Mouse (Mus musculus): ENCODE results near the gene Trappc12. TPM values are rescaled to one million over a fixed set of nuclear protein-coding genes. Genes with fewer than 3 reads are reported as not detected.

Trappc12 gene
- polyA plus RNA-seq (2012): 10.9 and 20.8 TPM in 2 replicates

DNA sequence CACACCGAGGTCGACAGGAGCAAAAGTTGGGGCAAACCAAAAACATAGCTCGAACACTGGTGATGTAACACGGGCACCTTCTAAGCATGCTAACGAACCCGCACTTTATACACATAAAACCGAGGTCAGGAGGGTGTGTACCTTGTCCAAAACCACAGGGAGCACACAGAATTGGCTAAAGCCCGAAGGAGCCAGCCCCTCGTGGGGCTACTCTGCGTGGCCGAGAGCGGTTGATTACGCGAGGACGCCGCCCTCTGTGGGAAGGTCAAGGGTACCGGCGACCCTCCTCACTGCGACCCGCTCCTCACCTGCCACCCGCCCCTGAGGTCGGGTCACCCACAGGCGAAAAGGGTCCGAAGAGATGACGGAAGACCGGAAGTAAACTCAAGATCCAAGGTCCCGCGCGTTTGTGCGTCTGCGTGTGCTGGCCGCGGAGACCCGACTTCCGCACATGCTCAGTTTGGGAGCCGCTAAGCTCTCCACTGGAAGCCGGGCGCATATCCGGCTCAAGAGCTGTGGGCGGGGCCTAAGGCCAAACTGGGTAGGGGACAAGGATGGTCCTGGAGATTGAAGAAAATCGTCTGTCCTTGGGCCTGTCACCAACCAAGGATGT lies at the start of gene Trappc12:
Gene Trappc12 (minus strand): TSS at position 452 of the 613 bp plus-strand sequence.
- TF ChIP-seq GATA1 (IDR thresholded peaks at IDR 0.05; ENCODE audit: low read length): no peak

DNA sequence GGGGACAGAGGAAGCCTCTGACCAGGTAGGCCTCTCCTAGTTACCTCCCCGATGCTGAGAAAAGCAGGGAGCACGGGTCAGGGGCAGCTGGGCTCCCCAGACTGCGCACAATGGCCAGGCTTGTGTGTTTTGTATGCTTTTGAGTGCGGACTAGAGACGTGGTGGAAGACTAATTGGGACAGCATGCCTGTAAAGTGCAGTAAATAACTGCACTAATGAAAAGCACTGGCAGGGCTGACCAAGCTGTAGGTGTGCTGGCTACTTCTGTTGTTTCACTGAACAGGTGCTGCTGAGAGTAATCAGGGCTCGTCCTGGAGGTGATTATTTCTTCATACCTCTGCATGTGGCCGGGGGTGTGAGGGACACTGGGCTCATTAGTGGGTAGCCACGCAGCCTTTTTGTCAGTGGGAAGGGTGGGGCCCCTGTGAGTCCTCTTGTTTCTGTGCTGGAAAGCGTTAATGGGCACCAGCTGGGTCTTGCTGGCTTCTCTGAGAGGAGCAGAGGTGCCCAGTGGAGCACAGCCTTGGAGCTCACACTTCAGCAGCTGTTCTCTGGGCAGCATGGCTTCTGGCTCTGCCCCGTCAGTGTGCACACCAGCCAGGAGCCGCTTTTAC lies 49.6 kb upstream of the Trappc12 start:
- no peak for TF ChIP-seq GATA1 (IDR thresholded peaks at IDR 0.05; ENCODE audit: low read length)

DNA sequence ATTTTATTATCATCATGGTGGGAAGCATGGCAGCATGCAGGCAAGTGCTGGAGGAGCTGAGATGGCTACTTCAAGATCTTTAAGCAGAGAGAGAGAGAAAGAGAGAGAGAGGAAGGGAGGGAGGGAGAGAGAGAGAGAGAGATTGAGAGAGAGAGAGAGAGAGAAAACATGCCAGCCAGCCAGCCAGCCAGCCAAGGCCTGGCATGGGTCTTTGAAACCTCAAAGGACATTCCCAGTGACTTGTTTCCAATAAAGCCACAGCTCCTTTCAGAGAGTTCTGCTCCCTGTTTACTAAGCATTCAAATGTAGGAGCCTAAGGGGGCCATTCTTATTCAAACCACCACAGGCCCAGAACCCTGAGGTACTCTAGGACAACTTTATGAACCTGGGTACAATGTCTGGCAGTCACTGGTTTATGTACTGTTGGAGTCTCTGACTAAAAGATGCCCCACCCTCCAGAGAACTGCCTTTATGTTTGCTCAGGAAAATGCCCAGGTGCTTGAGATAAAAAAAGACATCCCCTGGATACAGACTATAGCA lies 46.7 kb upstream of the Trappc12 start:
- TF ChIP-seq GATA1 (IDR thresholded peaks at IDR 0.05; ENCODE audit: low read length): no peak

DNA sequence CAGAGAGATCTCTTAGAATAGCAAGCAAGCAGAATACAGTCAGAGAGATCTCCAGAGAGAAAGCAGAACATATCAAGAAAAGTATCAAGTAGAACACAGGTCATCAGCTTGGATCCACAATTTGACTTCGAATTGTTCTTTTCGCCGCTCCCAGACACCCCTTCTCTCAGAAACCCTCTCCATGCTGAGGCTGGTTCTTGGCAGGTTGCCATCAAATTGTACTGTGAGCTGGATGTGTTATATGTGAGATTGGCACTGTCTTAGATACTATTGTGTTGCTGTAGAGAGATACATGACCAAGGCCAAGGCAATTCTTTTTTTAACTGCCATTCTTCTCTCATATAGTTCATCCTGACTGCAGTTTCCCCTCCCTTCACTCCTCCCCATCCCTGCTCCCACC lies 44.8 kb upstream of the Trappc12 start:
- TF ChIP-seq GATA1 (IDR thresholded peaks at IDR 0.05; ENCODE audit: low read length): no peak

DNA sequence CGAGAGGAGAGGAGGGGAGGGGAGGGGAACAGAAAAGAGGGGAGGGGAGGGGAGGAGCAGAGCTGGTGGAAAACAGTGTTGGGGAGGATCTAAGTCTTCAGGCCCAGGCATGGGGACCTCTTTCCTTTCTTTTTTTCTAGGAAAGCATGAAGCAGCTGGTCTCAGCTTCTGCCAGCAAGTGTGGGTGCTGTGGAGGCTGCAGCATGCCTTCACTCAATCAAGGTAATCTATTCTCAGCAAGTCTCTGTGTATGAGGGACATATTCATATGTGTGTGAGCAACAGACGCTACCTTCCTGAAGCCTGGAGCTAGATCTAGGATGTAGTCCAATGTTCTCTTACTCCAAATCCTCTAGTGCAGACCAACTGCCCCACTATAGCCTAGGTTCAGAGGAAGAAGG lies 43.4 kb upstream of the Trappc12 start:
- no peak for TF ChIP-seq GATA1 (IDR thresholded peaks at IDR 0.05; ENCODE audit: low read length)

DNA sequence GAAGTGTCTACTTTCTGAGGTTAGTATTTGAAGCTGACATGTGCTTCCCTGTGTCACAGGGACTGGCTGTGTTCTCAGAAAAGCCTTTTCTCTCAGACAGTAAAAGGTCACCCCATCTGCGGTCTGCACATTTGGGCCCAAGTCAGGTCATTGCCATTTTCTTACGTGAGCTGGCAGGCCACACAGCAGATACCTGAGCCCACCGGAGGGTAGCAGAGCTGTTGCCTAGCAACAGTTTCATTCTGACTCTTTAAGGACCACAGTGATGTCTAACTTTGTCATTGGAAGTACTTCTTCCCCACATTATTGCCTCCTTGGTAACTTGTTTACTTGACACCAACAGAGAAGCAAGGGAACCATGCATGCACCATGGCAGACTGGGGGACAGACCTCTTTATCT lies 42.3 kb upstream of the Trappc12 start:
- no peak for TF ChIP-seq GATA1 (IDR thresholded peaks at IDR 0.05; ENCODE audit: low read length)

DNA sequence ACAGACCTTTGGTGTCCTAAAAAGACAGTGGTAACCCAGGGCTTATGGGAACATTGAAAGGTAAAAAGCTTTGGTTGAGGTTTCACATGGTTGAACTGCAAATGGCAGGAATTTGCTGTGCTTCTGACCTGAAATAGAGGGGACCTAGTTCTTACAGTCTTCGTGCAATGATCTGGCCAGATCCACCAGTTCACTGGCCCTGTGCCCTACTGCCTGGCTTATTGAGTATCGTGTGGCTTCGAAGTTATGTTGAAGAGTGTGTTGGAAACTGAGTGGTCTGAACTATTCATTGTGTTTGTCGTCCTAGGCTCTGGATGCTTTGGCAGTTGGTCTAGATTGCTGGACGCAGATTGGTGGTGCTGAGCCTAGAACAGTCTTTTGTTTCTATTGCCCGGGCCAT lies 36.0 kb upstream of the Trappc12 start:
- no peak for TF ChIP-seq GATA1 (IDR thresholded peaks at IDR 0.05; ENCODE audit: low read length)

DNA sequence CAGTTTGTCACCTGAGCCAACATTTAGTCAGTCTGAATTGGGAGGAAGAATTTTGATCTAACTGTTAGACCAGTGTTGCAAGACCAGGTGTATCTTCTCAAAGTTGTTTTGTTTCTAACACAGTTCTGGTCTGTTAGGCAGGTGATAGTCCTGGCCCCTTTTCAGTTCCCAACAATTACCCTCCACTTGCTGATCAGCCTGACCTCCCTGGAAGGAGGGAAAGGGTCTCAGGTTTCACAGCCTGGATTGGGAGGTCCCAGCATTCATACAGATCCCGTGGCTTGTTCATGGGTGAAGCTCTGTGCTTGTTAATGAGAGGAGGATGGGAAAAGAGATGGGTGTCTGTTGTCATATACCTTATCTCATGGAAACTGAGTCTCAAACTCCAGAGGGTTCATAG lies 35.0 kb upstream of the Trappc12 start:
- TF ChIP-seq GATA1 (IDR thresholded peaks at IDR 0.05; ENCODE audit: low read length): no peak

DNA sequence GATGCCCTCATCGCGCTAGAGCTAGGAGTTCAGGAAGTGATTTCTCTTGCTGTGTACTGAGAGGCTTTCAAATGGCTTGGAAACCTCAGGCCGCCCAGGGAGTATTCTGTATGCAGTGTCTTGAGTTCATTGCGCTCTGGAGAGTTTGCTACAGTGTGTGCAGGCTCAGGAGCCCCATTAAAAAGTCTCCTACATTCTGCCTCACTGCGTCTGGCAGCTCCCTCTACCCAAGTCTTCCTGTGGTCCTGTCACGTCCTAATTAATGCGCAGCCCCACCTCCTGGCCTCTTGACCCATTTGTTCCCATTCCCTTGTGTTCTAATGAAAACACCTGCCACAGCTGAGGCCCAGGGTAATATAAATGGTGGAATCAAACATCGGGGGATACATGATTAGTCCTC lies 34.6 kb upstream of the Trappc12 start:
- TF ChIP-seq GATA1 (IDR thresholded peaks at IDR 0.05; ENCODE audit: low read length): no peak

DNA sequence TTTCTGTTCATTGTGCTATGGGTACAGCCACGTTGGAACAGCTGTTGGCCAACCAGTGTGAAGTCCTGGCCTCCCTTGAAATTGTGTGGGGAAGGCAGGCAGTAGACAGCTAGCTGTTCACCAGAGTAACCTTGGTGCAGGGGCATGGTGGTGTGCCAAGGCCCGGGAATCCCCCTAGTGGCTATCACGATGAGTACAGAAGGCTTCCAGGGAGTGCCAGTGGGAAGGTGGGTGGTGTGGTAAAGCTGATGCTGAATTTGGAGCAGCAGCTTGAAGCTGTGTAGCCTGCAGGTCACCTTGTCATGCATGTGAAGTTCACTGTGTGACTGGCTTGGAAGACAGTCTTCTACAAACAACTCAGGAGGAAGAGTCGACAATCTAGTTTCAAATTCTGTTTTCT lies 34.1 kb upstream of the Trappc12 start:
- no peak for TF ChIP-seq GATA1 (IDR thresholded peaks at IDR 0.05; ENCODE audit: low read length)

DNA sequence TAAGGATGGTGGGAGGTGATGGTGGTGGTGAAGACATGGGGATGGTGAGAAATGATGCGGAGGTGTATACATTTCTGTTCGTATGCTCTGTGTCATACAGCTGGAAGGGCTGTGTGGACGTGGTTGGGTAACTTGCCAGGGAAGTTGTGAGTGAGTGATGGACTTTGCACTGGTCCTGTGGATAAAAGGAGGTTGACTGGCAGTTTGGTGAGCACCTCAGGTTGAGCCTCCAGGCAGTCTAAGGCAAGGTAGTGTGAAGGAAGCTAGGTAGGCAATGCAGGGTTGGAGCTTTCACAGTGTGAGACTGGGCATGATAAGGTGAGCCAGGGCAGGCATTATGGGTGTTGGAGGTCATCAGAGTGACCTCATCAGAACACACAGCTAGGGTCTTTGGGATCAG lies 32.4 kb upstream of the Trappc12 start:
- TF ChIP-seq GATA1 (IDR thresholded peaks at IDR 0.05; ENCODE audit: low read length): no peak

DNA sequence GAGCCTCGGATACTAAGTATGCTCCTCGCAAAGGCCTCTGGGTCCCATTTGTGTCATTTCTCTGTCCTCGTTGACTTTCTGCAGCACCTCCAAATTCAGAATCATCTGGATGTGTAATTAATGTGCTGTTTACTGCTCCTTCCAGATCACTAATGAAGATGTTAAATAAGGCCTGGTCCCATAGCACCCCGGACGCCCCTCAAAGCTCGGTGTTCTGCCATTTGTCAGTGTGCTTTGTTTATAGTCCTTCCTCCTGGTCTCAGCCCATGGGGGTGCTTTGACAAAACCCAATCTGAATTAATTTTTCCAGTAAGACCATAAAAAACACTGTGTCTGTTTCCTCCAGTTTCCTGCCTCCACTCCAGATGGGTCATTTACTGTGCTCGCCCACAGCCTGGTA lies 29.9 kb upstream of the Trappc12 start:
- TF ChIP-seq GATA1 (IDR thresholded peaks at IDR 0.05; ENCODE audit: low read length): no peak

DNA sequence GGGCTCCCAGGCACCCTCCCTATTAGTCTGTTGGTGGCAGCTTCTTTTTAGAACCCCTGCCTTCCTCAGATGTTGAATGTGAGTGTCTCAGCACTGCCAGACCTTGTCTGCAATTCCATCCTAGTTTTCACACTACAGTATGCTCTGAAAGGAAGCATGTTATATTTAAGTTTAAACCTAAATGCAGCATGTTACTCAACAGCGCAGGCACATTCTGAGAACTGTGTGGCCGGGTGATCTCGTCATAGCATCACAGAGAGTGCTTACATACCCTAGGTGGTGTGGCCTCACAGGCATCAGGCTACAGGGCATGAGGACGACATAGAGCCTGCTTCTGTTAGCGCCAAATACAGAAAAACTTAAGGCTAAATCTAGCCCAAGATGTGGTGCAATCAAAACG lies 25.4 kb upstream of the Trappc12 start:
- no peak for TF ChIP-seq GATA1 (IDR thresholded peaks at IDR 0.05; ENCODE audit: low read length)

DNA sequence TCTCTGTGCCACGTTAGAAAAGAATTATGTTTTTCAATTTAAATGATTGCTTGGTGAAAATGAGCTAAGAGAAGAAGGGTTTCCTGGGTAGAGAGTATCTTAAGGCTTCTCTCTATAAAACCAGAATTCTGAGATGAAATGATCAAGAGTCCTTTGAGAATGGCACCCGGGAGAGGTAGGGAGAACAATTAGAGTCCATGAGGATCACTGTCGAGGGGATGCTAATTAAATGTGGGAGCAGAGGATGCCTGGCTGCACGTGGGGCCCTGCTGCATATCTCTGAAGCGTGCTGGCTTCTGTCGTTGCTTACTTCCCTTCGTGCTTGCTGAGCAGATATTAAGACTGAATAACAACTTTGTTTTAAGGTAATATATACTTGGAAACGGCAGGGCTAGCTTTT lies 24.8 kb upstream of the Trappc12 start:
- no peak for TF ChIP-seq GATA1 (IDR thresholded peaks at IDR 0.05; ENCODE audit: low read length)

DNA sequence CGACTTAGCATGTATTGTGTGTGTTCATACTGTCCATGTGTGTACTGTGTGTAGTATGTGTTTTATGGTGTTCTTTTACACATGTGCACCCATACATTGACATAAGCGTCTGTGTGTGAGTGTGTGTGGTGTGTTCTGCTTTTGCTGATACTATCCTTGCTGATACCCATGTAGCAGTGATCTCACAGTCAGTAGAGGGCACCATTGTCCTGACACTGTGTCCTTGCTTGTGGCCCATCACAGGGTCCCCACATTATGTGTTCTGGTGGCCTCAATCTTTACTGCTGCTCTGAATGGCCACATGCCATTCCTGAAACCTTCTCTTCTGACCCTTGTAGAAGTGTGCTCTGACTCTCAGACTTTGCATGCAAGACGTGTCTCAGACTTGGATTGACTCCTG lies 23.5 kb upstream of the Trappc12 start:
- no peak for TF ChIP-seq GATA1 (IDR thresholded peaks at IDR 0.05; ENCODE audit: low read length)

DNA sequence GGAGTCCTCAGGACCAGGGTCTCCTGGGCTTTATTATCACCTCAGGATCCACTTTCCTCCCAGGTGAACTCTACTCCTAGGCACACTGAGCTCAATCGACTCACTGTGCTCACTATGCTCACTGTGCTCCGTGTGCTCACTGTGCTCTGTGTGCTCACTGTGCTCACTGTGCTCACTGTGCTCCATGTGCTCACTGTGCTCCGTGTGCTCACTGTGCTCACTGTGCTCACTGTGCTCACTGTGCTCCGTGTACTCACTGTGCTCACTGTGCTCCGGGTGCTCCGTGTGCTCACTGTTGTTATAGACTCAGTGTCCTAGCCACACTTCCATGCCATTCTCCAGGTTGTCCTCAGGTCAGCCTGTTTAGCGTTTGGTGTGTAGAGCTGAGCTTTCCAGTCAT lies 19.7 kb upstream of the Trappc12 start:
- TF ChIP-seq GATA1 (IDR thresholded peaks at IDR 0.05; ENCODE audit: low read length): no peak

DNA sequence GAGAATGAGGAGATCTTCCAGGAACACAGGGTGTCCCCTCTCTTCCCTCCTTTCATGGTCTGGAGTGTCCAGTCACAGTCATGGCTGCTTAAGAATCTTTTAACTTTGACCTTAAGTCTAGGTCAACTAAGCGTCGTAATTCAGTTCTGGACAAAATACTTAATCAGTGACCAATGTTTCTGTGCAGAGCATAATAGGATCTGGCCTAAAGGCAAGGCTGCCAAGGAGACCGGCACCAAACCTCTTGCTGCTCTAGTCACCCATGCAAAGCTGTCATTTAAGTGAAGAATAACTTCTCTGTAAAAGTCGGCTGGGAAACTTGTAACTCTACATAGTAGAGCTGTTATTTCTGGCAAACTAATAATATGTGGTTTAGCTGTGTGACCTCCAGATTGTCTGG lies 5.7 kb upstream of the Trappc12 start:
- no peak for TF ChIP-seq GATA1 (IDR thresholded peaks at IDR 0.05; ENCODE audit: low read length)
